Mouse (Mus musculus) lung, adult 2 months (tissue): ENCODE data around the gene Oscp1.

Experiments used
- CTCF ChIP-seq: fragments of 200-500 bp; IDR thresholded peaks from 2 replicates; pipeline ENCODE4 v1.5.1; 2011; ENCODE audit warnings: mild to moderate bottlenecking, low read length, control low read depth; ENCODE audit not compliant: insufficient read depth
- POLR2A ChIP-seq: fragments of 200-500 bp; IDR thresholded peaks from 2 replicates; pipeline ENCODE4 v1.6.1; 2011; ENCODE audit warnings: low read depth, mild to moderate bottlenecking, control low read depth, low read length, borderline replicate concordance; ENCODE audit errors: extremely low read depth

- TF ChIP-seq POLR2A (no peak), CTCF (no peak)
These were observed 32.6 kb upstream of the Oscp1 start for GRCm38 (mm10) chr4:126025801-126026200.
